Mouse (Mus musculus) bone marrow, adult 2 months (tissue): ENCODE results near the gene Ranbp3l. TPM values are rescaled to one million over a fixed set of nuclear protein-coding genes. Genes with fewer than 3 reads are reported as not detected.
"Not testable (repeated sequence)": the region's sequence is repeated elsewhere in the genome, so short reads cannot be mapped to it uniquely, and the experiment has no call there.

Experiments
- H3K27ac ChIP-seq: fragments of 200-500 bp; 2 replicates; pipeline ENCODE4 v1.5.1; 2012; ENCODE audit warnings: low read depth, mild to moderate bottlenecking, control low read depth, inconsistent platforms, low read length; ENCODE audit not compliant: control insufficient read depth, poor library complexity, insufficient read depth
- H3K4me1 ChIP-seq: fragments of 200-500 bp; 2 replicates; pipeline ENCODE4 v1.6.1; 2011; ENCODE audit warnings: low read length; ENCODE audit not compliant: control insufficient read depth, insufficient read depth
- H3K4me3 ChIP-seq: fragments of 200-500 bp; replicated peaks from 2 replicates; pipeline ENCODE3; 2011; ENCODE audit warnings: mild to moderate bottlenecking, low read depth, low read length, control low read depth; ENCODE audit not compliant: control insufficient read depth
- CTCF ChIP-seq: fragments of 200-500 bp; IDR thresholded peaks from 2 replicates; pipeline ENCODE4 v1.5.1; 2011; ENCODE audit warnings: low read length, control low read depth; ENCODE audit not compliant: control insufficient read depth, insufficient read depth
- POLR2A ChIP-seq: fragments of 200-500 bp; IDR thresholded peaks from 2 replicates; pipeline ENCODE4 v1.6.1; 2011; ENCODE audit warnings: low read depth, mild to moderate bottlenecking, control low read depth, low read length, borderline replicate concordance; ENCODE audit not compliant: control insufficient read depth
- WGBS: fragments of 180-500 bp; shearing (Covaris S2); methylation state at CpG from one replicate; pipeline ENCODE4 v1.1.7; 2018; 5-methylcytosine and 5-hydroxymethylcytosine counted together
- polyA plus RNA-seq: library from polyadenylated mRNA; stranded (reverse); fragments of >200 nt; gene quantifications from 2 replicates; pipeline ENCODE4 v1.2.4, GENCODE M21; 2011; ENCODE audit warnings: low replicate concordance; ENCODE audit not compliant: missing spikeins, insufficient read depth, insufficient read length

The Ranbp3l gene
- polyA plus RNA-seq, 1 experiment: not detected

DNA sequence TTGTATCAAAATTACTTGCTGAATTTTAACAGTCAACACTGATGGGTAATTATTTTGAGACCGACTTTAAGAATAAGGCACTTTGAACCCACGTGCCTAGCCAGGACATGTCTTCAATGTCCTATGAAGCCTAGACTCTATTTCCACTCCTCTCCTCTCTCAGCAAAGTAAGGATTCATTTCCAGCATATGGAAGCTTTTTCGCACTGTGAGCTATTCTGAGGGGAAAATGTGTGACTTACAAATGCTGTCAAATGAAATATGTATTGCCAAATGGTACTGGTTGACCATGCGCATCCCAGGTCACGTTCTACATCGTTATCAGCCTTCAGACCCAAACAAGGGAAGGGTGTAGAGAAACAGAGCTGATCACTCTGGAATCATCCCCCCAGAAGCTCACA, 23.5 kb downstream of the Ranbp3l start:
- Histone ChIP-seq H3K27ac (no peak overlapping the region), H3K4me1 (no peaks in the 10 kb centered on the region), H3K4me3 (no peak overlapping the region)
- 83% methylated on average over 6 of the region's 6 CpGs for WGBS
- TF ChIP-seq POLR2A (no peak), CTCF (no peak)

DNA sequence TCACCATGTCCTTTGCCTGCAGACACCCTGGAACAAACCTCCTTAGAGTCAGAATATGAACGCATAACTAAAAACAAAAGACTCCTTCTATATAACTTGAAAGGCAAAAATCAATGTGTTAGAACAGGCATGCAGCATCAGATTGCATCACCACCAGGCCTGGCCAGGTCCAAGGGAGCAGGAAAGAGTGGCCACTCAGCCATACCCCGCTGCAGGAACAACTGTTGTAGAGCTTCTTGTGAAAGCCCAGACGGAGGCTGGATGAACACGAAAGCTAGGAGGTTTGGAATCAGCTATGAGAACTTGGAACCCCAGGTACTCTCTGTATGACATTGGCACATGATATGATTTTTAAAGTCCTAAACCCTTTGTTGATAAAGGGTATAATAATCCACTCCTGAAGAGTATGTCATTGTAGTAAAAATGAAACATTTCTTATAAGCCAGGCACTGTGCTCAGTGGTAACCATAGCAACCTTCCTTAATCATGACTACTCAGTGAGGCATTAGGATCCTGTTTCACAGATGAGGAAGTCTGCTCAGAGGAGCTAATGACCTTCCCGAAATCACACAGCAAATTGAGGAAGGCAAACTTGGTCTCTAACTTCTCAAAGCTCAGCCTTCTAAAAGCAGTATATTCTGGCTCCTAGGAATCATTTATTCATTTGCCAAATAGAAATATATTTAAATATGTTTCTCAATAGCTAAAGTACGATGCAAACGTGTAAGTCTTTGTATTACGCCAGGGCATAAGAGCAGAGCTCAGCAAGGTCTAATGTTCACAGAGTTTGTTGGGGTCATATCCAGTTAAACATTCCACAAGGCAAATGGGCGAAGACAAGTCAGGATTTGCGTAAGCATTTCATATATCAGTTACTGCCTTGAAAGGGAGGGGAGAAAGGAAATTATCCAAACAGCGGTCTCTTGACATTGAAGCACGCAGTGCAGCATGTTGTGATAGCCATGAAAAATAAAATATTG, 24.4 kb downstream of the Ranbp3l start:
- 76% methylated on average over 12 of the region's 12 CpGs for WGBS
- Histone ChIP-seq H3K4me3 (no peak overlapping the region), H3K27ac (no peak overlapping the region), H3K4me1 (no peaks in the 10 kb centered on the region)
- TF ChIP-seq POLR2A (no peak), CTCF (no peak)

DNA sequence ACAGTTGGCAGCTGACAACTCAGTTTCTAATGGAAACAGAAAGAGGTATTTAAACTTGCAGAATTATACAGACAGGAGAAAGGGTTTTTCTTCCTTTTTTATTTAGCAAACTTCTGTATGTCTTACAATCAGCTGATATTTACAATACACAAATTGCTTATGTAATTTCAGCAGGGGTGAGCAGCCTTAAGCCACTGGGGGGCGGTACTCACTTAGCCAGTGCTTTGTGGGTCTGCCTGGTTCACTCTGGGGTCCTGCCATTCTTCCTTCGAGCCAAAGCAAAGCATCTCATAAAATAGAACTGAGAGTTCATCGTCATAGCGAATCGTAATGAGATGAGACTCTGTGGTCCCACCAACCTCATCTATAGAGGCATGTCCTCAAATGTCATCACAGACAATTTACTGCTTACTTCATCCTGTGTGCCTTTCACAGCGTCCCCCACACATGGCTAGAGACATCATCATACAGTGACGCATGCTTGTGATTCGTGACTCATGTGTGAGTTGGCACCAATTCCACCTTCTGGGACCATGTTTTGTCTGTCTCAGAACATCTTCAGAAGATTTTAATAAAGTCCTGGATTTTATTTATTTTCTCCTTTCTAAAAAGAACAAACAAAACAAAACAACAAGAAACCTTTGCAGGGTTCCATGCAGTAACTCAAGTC, 27.0 kb downstream of the Ranbp3l start:
- Histone ChIP-seq H3K4me3 (no peak overlapping the region), H3K4me1 (no peaks in the 10 kb centered on the region), H3K27ac (no peak overlapping the region)
- 66% methylated on average over 8 of the region's 8 CpGs for WGBS
- TF ChIP-seq CTCF (no peak), POLR2A (no peak)

DNA sequence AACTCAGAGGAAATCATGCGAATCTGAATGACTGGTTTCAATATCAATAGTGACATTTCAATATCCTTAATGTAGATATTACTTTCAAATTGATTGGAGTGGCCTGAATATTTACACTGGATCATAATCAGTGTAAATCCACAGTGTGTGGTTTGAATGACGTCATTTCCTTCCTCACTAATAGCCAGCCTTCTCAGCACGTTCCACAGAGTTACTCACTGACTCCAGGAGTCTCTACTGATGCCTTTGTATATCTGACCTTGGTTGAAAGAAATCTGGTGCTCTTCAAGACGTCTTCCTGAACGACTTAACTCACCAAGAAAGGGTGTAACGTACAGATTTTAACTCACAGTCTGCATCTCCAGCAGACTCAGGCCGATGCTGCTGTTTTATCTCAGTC, 27.7 kb downstream of the Ranbp3l start:
- Histone ChIP-seq H3K4me1 (no peaks in the 10 kb centered on the region), H3K27ac (no peak overlapping the region), H3K4me3 (no peak overlapping the region)
- WGBS: 28% methylated on average over 7 of the region's 7 CpGs
- TF ChIP-seq CTCF (no peak), POLR2A (no peak)

DNA sequence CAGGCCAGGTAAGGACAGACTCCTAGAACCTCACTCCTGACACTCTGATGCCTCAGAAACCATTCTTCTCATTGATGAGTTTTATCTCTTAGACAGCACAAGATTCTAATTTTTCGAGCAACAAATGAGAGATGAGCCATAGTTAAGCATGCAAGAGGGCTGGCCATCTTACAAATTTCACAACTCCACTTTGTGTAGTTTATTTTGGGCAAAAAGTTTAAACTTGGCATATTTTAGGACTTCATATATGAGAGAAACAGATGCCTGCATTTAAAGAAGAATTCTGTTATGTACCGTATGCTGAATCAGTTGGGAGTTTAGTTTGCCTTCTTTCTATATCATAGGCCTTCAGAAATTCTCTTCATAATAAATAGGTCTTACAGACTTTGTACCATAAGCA, 35.0 kb downstream of the Ranbp3l start:
- 80% methylated on average over 2 of the region's 2 CpGs for WGBS
- no peaks in the 10 kb centered on the region for H3K4me1 ChIP-seq
- H3K4me3 ChIP-seq: no peak overlapping the region
- TF ChIP-seq POLR2A: no peak
- no peak for TF ChIP-seq CTCF
- no peak overlapping the region for H3K27ac ChIP-seq

DNA sequence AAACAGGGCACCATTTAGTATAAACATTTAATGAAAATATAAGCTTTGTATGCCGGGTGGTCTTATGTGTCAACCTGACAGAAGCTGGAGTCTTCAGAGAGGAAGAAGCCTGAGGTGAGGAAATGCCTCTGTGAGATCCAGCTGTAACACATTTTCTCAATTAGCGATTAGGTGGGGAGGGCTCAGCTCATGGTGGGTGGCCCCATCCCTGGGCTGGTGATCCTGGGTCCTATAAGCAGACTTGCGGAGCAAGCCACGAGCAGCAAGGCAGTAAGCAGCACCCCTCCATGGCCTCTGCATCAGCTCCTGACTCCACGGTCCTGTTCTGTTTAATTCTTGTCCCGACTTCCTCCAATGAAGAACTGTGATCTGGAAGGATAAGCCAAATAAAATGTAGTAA, 41.4 kb downstream of the Ranbp3l start:
- no peak for TF ChIP-seq CTCF
- TF ChIP-seq POLR2A: no peak
- Histone ChIP-seq H3K27ac (no peak overlapping the region), H3K4me1 (no peaks in the 10 kb centered on the region), H3K4me3 (no peak overlapping the region)
- 76% methylated on average over 6 of the region's 6 CpGs for WGBS

DNA sequence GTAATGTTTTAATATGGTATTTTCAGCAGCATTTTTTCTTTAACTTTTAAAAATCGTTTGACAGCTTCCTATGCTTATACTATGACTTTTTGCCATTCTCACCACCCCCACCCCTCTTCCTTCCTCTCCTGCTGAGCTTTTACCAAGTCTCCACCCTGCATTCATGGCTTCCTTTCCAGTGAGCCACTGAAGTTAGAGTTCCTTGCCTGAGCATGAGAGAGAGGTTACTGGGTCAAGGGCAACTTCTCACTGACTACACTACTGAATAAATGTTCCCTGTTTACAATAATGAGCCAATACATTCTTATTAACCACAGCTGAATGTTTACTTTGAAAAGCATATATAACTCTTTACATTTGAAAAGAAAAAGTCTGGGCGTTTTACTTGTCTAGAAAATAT, 46.8 kb downstream of the Ranbp3l start:
- WGBS: 34% methylated on average over 2 of the region's 2 CpGs
- no peak overlapping the region for H3K4me3 ChIP-seq
- TF ChIP-seq CTCF (no peak), POLR2A (no peak)
- H3K4me1 ChIP-seq: no peaks in the 10 kb centered on the region
- H3K27ac ChIP-seq: no peak overlapping the region

DNA sequence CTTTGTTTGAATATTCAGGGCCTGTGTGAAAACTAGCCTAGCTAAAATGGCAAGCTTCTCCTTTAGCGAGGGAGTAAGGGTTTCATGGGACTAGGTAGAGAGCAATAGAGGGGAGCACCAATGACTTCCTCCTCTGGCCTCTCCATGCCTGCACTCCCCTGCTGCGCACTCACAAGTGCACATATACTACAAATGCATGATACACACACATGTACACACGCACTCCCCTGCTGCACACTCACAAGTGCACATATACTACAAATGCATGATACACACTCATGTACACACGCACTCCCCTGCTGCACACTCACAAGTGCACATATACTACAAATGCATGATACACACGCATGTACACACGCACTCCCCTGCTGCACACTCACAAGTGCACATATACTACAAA, 47.7 kb downstream of the Ranbp3l start:
- H3K27ac ChIP-seq, H3K4me1 ChIP-seq, H3K4me3 ChIP-seq: not testable (repeated sequence)
- WGBS: 80% methylated on average over 6 of the region's 6 CpGs
